Mouse (Mus musculus) E14TG2a.4 (cell line): Measurements from ENCODE around the gene Nfs1.

Source experiments
- CTCF ChIP-seq: conservative IDR thresholded peaks from 2 replicates; pipeline ENCODE4 v1.5.1; 2014; ENCODE audit warnings: low read length
- POU5F1 ChIP-seq: IDR thresholded peaks from 2 replicates; pipeline ENCODE4 v1.6.1; 2014; ENCODE audit warnings: low read length, borderline replicate concordance

- TF ChIP-seq CTCF: no peak
- TF ChIP-seq POU5F1: no peak
These were observed 21.5 kb upstream of the Nfs1 start for GRCm38 (mm10) chr2:156165478-156165877.
